Mouse (Mus musculus) telencephalon, adult 2 months (tissue): ENCODE results near the gene Fnd3c2.
"Not testable (repeated sequence)": the region's sequence is repeated elsewhere in the genome, so short reads cannot be mapped to it uniquely, and the experiment has no call there.

Experiments
- DNase-seq: peaks from one replicate; pipeline ENCODE4 v3.0.0-alpha.2; 2011; ENCODE audit warnings: low read depth, low spot score

Gene Fnd3c2

DNA sequence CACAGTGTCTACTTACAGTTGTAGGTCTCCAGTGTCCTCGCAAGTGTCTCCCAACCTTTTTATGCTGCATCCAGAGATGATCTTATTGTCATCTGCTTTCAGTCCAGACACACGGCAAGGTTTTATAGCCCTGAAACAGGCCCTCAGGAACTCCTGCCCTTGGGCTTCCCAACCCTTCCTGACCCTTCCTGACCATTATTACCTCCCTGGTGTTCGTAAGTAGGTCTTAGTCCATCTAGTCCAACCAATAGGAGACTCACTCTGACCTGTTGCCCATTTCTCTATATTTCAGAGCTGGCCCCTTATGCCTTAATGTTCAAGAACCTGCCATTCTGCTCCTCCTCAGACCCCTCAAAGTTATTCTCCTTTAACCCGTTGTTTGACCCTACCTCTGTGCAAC is at the start of gene Fnd3c2:
Gene Fnd3c2, minus strand, starts transcription at position 101 of the 400 bp plus-strand sequence.
- no peak for DNase-seq

DNA sequence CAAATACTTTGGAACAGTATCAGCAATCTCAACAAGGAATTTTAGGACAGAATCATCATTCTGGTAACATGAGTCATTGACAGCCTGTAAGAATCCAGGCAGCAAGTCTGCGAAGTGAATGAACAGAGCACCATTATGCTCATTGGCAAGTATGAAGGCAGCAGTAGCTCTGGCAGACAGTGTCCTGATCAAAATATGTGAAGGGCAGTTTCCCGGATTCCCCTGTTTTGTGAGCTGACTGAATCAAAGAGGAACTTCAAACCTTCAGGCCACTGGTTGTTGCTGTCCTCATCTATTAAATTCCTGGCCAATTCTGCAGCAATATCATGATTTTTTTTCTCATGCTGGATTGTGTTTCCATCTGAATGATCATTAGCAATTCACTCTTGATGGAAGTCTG is 29.3 kb upstream of the Fnd3c2 start:
- no peak for DNase-seq

- DNase-seq = no peak
Observed at GRCm38 (mm10) chrX:106221058-106221457, 34.1 kb downstream of the Fnd3c2 start, which contains the start of gene Taf9b. Taf9b (minus strand) TSS chrX:106221158.

- peak; percentile 58 for DNase-seq
Observed at GRCm38 (mm10) chrX:106219171-106220032, 35.8 kb downstream of the Fnd3c2 start.

DNA sequence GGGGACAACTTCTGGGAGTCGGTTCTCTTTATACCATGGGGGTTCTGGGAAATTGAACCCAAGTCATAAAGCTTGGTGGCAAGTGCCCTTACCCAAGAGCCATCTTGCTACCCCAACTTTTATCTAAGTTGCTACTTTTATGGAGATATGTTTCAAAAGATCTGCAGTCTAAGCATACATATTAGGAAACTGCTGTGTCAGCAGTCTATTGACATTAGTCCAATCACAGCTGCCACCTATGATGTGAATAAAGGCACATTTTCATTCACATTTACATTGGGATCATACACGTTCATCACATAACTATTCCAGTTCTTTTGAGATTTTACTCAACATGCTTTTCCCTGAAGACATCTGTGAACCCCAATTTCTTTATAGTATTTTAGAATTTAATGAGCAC is 46.1 kb downstream of the Fnd3c2 start:
- DNase-seq = no peak

GRCm38 (mm10) chrX:106198904-106199303 is 56.3 kb downstream of the Fnd3c2 start:
- DNase-seq = no peak

- DNase-seq = no peak
Observed at GRCm38 (mm10) chrX:106197308-106197707, 57.9 kb downstream of the Fnd3c2 start.

- not testable (repeated sequence) for DNase-seq
Observed at GRCm38 (mm10) chrX:106194361-106194760, 60.8 kb downstream of the Fnd3c2 start.

DNA sequence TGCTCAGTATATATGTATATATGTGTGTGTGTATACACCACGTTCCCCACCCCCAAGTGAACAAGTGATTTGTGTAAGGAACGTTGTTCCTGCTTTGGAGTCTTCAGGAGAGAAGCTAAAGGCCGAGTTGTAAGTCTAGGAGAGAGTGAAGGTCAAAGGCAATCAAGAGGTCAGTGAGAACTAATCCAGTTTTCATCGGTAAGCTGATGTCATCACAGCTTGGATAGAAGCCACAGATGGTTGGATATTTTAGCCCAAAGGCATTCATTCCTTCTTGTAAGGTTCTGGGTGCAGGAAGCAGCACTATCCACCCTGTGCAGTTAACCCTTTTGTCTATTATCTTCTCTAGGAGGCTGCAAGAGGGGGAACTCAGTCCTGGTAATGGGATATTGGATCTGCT is 65.1 kb downstream of the Fnd3c2 start:
- DNase-seq = no peak

- DNase-seq = no peak
Observed at GRCm38 (mm10) chrX:106189356-106189755, 65.8 kb downstream of the Fnd3c2 start.

DNA sequence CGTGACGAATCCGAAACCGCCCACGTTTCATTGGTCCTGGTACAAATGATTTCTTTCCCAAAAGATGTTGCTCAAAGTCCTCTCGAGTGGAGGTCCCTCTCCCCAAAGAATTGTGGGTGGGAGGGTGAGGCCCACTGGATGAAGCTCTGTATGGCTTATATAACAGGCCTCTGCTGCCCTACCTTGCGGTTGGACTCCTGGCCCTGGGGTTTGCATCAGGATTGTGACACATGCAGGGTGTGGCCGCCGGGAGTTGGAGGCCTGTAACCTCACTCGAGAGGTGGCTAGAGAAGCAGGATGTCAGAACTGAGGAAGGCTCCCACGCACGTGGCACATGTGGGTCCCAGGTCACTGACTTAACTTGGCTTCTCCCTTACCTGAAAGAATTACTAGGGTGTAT is 67.4 kb downstream of the Fnd3c2 start:
- no peak for DNase-seq

DNA sequence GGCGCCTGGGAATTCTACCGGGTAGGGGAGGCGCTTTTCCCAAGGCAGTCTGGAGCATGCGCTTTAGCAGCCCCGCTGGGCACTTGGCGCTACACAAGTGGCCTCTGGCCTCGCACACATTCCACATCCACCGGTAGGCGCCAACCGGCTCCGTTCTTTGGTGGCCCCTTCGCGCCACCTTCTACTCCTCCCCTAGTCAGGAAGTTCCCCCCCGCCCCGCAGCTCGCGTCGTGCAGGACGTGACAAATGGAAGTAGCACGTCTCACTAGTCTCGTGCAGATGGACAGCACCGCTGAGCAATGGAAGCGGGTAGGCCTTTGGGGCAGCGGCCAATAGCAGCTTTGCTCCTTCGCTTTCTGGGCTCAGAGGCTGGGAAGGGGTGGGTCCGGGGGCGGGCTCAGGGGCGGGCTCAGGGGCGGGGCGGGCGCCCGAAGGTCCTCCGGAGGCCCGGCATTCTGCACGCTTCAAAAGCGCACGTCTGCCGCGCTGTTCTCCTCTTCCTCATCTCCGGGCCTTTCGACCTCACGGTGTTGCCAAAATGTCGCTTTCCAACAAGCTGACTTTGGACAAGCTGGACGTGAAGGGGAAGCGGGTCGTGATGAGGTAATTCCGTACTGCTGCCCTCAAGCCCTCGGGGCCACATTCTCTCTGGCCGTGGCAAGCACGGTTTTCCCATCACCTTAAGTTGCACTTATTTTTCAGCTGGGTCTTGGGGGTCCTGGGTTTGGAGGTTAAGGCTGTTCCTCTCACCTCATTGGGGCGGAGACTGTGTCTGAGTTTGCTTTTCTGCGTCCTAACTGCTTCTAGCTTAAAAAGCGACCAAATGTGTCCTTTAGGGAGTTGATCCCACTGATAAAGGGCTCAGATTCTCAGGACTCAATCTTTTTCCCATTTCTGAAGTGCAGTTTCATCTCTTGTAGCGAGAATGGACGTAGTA is 68.2 kb downstream of the Fnd3c2 start, which contains the start of gene Pgk1:
Gene Pgk1, plus strand, starts transcription at position 388 of the 937 bp plus-strand sequence.
- peak; percentile 94 for DNase-seq

DNA sequence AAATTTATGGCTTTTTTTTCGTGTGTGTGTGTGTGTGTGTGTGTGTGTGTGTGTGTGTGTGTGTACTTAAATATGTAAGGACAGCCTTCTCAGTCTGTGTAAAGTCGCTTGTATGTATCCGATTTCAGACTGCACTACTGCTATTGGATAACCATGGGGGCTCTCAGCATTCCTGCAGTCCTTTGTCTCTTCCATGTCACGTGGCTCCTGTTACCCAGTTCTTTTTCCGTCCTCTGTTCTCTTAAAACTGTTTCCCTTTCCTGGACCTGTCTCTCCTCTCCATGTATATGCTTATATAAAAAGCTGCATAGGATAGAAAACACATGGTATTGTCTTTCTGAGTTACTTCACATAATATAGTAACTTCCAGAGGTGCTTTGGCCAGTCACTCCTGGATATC is 69.5 kb downstream of the Fnd3c2 start:
- DNase-seq = no peak
